Mouse (Mus musculus) C2C12 (cell line): ENCODE data around the gene Rd3l.
"Not testable (repeated sequence)": the region's sequence is repeated elsewhere in the genome, so short reads cannot be mapped to it uniquely, and the experiment has no call there.

ENCODE experiments used
- CTCF ChIP-seq: IDR thresholded peaks from one replicate; pipeline ENCODE4 v1.5.1; 2011; ENCODE audit not compliant: control insufficient read depth, insufficient read depth, insufficient read length
- FOSL1 ChIP-seq: IDR thresholded peaks from one replicate; pipeline ENCODE4 v1.8.0; 2011; ENCODE audit warnings: mild to moderate bottlenecking, low read length; ENCODE audit not compliant: poor library complexity, insufficient read depth, severe bottlenecking
- MYOD1 ChIP-seq: IDR thresholded peaks from one replicate; pipeline ENCODE4 v1.6.1; 2011; ENCODE audit warnings: low read depth; ENCODE audit not compliant: control insufficient read depth, insufficient read length
- MYOG ChIP-seq: IDR thresholded peaks from one replicate; pipeline ENCODE4 v1.6.1; 2011; ENCODE audit not compliant: control insufficient read depth, insufficient read length; ENCODE audit errors: extremely low read depth
- USF1 ChIP-seq: IDR thresholded peaks from one replicate; pipeline ENCODE4 v1.6.1; 2011; ENCODE audit warnings: low read depth, mild to moderate bottlenecking, control low read depth, moderate library complexity

- not testable (repeated sequence) for TF ChIP-seq CTCF, MYOD1, USF1, FOSL1, MYOG
These were observed 36.8 kb downstream of the Rd3l start for GRCm38 (mm10) chr12:111944065-111944987.
